Mouse (Mus musculus) C2C12 (cell line): Measurements from ENCODE around the gene Rps3. TPM values are rescaled to one million over a fixed set of nuclear protein-coding genes. Genes with fewer than 3 reads are reported as not detected.

ENCODE experiments used
- H3K27me3 ChIP-seq: one replicate; pipeline ENCODE4 v1.6.1; 2011; ENCODE audit not compliant: control insufficient read depth, insufficient read depth, insufficient read length
- H3K36me3 ChIP-seq: one replicate; pipeline ENCODE4 v1.6.1; 2011; ENCODE audit not compliant: control insufficient read depth, insufficient read depth
- H3K4me3 ChIP-seq: one replicate; pipeline ENCODE4 v1.5.1; 2011; ENCODE audit warnings: mild to moderate bottlenecking, control low read depth; ENCODE audit not compliant: poor library complexity, insufficient read depth, severe bottlenecking
- H3K79me2 ChIP-seq: one replicate; pipeline ENCODE4 v1.6.1; 2011; ENCODE audit not compliant: control insufficient read depth, insufficient read depth
- H3K79me3 ChIP-seq: one replicate; pipeline ENCODE4 v1.6.1; 2011; ENCODE audit warnings: low read depth, control low read depth
- H3ac ChIP-seq: one replicate; pipeline ENCODE3; 2011; ENCODE audit warnings: low read depth; ENCODE audit not compliant: control insufficient read depth, insufficient read length
- CEBPB ChIP-seq: IDR thresholded peaks from one replicate; pipeline ENCODE4 v1.6.1; 2011; ENCODE audit warnings: low read depth, mild to moderate bottlenecking, control low read depth, moderate library complexity
- CTCF ChIP-seq: IDR thresholded peaks from one replicate; pipeline ENCODE4 v1.5.1; 2011; ENCODE audit not compliant: control insufficient read depth, insufficient read depth, insufficient read length
- FOSL1 ChIP-seq: IDR thresholded peaks from one replicate; pipeline ENCODE4 v1.8.0; 2011; ENCODE audit warnings: mild to moderate bottlenecking, low read length; ENCODE audit not compliant: poor library complexity, insufficient read depth, severe bottlenecking
- MAX ChIP-seq: IDR thresholded peaks from one replicate; pipeline ENCODE4 v1.6.1; 2011; ENCODE audit warnings: mild to moderate bottlenecking, control low read depth
- MYOD1 ChIP-seq: IDR thresholded peaks from one replicate; pipeline ENCODE4 v1.6.1; 2011; ENCODE audit warnings: low read depth; ENCODE audit not compliant: control insufficient read depth, insufficient read length
- MYOG ChIP-seq: IDR thresholded peaks from one replicate; pipeline ENCODE4 v1.6.1; 2011; ENCODE audit not compliant: control insufficient read depth, insufficient read length; ENCODE audit errors: extremely low read depth
- USF1 ChIP-seq: IDR thresholded peaks from one replicate; pipeline ENCODE4 v1.6.1; 2011; ENCODE audit warnings: low read depth, mild to moderate bottlenecking, control low read depth, moderate library complexity
- polyA plus RNA-seq: library from polyadenylated mRNA; unstranded; fragments of >200 nt; fragmentation: generic; extraction: Trizol; gene quantifications from one replicate; pipeline ENCODE4 v1.2.1, GENCODE M21; 2012; ENCODE audit warnings: missing spikeins

Gene Rps3
- polyA plus RNA-seq, 1 experiment = 2,967 TPM

DNA sequence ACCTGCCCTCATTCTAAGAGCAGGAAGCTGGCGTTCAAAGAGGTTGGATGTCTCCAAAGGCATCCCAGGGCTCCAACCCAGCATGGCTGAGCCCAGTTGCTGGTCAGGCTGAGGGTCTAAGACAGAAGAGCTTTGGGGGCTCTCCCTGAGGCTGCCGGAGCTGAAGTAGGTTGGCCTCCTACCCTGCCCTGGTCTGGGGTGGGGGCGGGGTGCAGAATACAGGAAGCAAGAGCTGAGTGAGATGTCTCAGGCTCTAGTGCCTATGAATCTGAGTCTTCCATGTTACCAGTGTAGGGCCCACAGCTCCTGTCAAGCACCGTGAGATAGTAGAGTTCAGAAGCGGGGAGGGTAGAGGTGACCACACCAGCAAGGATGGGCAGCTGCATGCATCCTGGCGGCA, 50.7 kb downstream of the Rps3 start:
- no peaks in the 10 kb centered on the region for H3K36me3 ChIP-seq
- no peak overlapping the region for H3ac ChIP-seq
- no peak for TF ChIP-seq USF1
- no peaks in the 10 kb centered on the region for H3K79me2 ChIP-seq
- H3K4me3 ChIP-seq = no peak overlapping the region
- H3K27me3 ChIP-seq = no peaks in the 10 kb centered on the region
- H3K79me3 ChIP-seq = no peaks in the 10 kb centered on the region

DNA sequence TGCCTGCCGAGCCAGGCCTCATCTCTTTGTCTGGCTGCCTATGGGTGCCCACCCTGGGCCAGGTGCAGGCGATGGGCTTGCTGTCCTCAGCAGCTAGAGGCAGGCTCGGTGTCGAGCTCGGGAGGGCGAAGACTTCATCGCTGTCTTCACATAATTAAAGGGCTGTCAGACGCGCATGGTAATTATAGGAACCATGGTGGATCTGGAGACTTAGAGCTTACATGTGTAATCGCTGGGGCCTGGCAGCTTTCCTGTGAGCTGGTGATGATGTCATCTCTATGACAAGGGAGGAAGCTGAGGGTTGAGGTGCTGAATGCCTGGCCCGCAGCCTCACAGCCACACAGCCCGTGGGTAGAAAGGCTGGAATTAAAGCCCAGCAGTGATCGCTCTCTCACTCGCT, 51.3 kb downstream of the Rps3 start:
- Histone ChIP-seq H3K36me3 (no peaks in the 10 kb centered on the region), H3K27me3 (no peaks in the 10 kb centered on the region), H3K79me2 (no peaks in the 10 kb centered on the region), H3K79me3 (no peaks in the 10 kb centered on the region), H3K4me3 (no peak overlapping the region), H3ac (no peak overlapping the region)
- TF ChIP-seq USF1 (no peak), MAX (no peak), MYOG (no peak), CEBPB (no peak), CTCF (no peak), MYOD1 (no peak), FOSL1 (no peak)

DNA sequence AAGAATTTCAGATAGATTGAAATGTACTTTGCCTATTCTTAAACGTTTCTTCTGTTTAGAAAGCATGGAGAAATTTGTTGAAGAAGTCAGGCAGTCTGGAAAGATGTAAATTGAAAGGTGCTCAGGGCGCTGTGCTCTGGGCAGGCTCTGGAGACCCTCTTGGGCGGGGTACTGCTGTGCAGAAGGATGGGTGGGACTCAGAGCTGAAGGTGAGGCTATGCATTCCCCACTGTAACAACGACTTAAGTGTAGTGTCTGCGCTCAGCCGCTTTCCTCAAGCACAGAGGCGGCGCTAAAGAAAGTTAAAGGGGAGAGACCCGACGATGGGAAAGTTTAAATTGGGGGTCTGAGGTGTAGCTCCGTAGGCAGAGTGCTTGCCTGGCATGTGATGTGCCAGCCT, 53.3 kb downstream of the Rps3 start:
- no peak overlapping the region for H3K4me3 ChIP-seq
- no peaks in the 10 kb centered on the region for H3K79me3 ChIP-seq
- no peaks in the 10 kb centered on the region for H3K79me2 ChIP-seq
- TF ChIP-seq FOSL1 (no peak), MYOD1 (no peak), MAX (no peak), MYOG (no peak), CEBPB (no peak), CTCF (no peak), USF1 (no peak)
- H3K36me3 ChIP-seq = no peaks in the 10 kb centered on the region
- H3ac ChIP-seq = no peak overlapping the region
- no peaks in the 10 kb centered on the region for H3K27me3 ChIP-seq

- Histone ChIP-seq H3K79me2 (no peaks in the 10 kb centered on the region), H3K4me3 (no peak overlapping the region), H3ac (no peak overlapping the region), H3K79me3 (no peaks in the 10 kb centered on the region), H3K36me3 (no peaks in the 10 kb centered on the region), H3K27me3 (no peaks in the 10 kb centered on the region)
- TF ChIP-seq CTCF (no peak), MYOG (no peak), USF1 (no peak), MYOD1 (no peak), MAX (no peak), CEBPB (no peak), FOSL1 (no peak)
These were observed 53.8 kb downstream of the Rps3 start for GRCm38 (mm10) chr7:99429786-99430185.

- Histone ChIP-seq H3K36me3 (no peaks in the 10 kb centered on the region), H3K4me3 (no peak overlapping the region), H3ac (no peak overlapping the region), H3K79me3 (no peaks in the 10 kb centered on the region), H3K79me2 (no peaks in the 10 kb centered on the region), H3K27me3 (no peaks in the 10 kb centered on the region)
- TF ChIP-seq MAX = no peak
- TF ChIP-seq CTCF = no peak
- no peak for TF ChIP-seq MYOD1
- no peak for TF ChIP-seq FOSL1
- no peak for TF ChIP-seq CEBPB
- no peak for TF ChIP-seq USF1
- TF ChIP-seq MYOG = no peak
These were observed 54.7 kb downstream of the Rps3 start for GRCm38 (mm10) chr7:99428836-99429235.

- Histone ChIP-seq H3K79me3 (no peaks in the 10 kb centered on the region), H3K79me2 (no peaks in the 10 kb centered on the region), H3K36me3 (no peaks in the 10 kb centered on the region), H3K27me3 (no peaks in the 10 kb centered on the region), H3K4me3 (no peak overlapping the region), H3ac (no peak overlapping the region)
- TF ChIP-seq USF1 = no peak
- TF ChIP-seq MYOD1 = no peak
- TF ChIP-seq FOSL1 = no peak
- TF ChIP-seq MYOG = no peak
- no peak for TF ChIP-seq CTCF
- TF ChIP-seq MAX = no peak
- no peak for TF ChIP-seq CEBPB
These were observed 55.6 kb downstream of the Rps3 start for GRCm38 (mm10) chr7:99427987-99428386.

Other genes starting within 250 kb of the Rps3 start
- gene Mogat2, start 245.1 kb downstream of the Rps3 start, polyA plus RNA-seq = 0.77 TPM
- 39.2 TPM for gene Map6, start 216.3 kb downstream of the Rps3 start, polyA plus RNA-seq
- 1,202 TPM for gene Serpinh1, start 130.5 kb downstream of the Rps3 start, polyA plus RNA-seq
- 3.6 TPM for gene Gdpd5, start 102.3 kb downstream of the Rps3 start, polyA plus RNA-seq
- gene Klhl35, start 17.7 kb downstream of the Rps3 start, polyA plus RNA-seq = not detected
- gene Arrb1, start 51.7 kb upstream of the Rps3 start, polyA plus RNA-seq = 10.3 TPM
- not detected for gene Tpbgl, start 143.4 kb upstream of the Rps3 start, polyA plus RNA-seq
- not detected for gene Slco2b1, start 227.6 kb upstream of the Rps3 start, polyA plus RNA-seq
- gene Olfr520, start 246.5 kb upstream of the Rps3 start, polyA plus RNA-seq = not detected